Mouse (Mus musculus): ENCODE data around the gene Pde7b.

Gene Pde7b

GRCm38 (mm10) chr10:20421299-20421883, 303.5 kb downstream of the Pde7b start:
- no peak for DNase-seq (ENCODE audit: low spot score)

GRCm38 (mm10) chr10:20420296-20420695, 304.6 kb downstream of the Pde7b start:
- no peak for DNase-seq (ENCODE audit: low spot score)

- no peak for DNase-seq (ENCODE audit: low spot score)
These were observed 306.0 kb downstream of the Pde7b start for GRCm38 (mm10) chr10:20418856-20419219.

- no peak for DNase-seq (ENCODE audit: low spot score)
These were observed 306.5 kb downstream of the Pde7b start for GRCm38 (mm10) chr10:20418202-20418855.

- DNase-seq (ENCODE audit: low spot score), result no peak
These were observed 315.7 kb downstream of the Pde7b start for GRCm38 (mm10) chr10:20409181-20409580.

- no peak for DNase-seq (ENCODE audit: low spot score)
These were observed 316.5 kb downstream of the Pde7b start for GRCm38 (mm10) chr10:20408336-20408735.

- peak; percentile 63 for DNase-seq (ENCODE audit: low spot score)
These were observed 319.4 kb downstream of the Pde7b start for GRCm38 (mm10) chr10:20405471-20405870.

- no peak for DNase-seq (ENCODE audit: low spot score)
These were observed 321.9 kb downstream of the Pde7b start for GRCm38 (mm10) chr10:20402941-20403340.

GRCm38 (mm10) chr10:20400406-20400805, 324.5 kb downstream of the Pde7b start:
- no peak for DNase-seq (ENCODE audit: low spot score)

GRCm38 (mm10) chr10:20398641-20399390, 326.1 kb downstream of the Pde7b start:
- no peak for DNase-seq (ENCODE audit: low spot score)

GRCm38 (mm10) chr10:20398224-20398623, 326.7 kb downstream of the Pde7b start:
- DNase-seq (ENCODE audit: low spot score), result no peak

GRCm38 (mm10) chr10:20395778-20396177, 329.1 kb downstream of the Pde7b start:
- no peak for DNase-seq (ENCODE audit: low spot score)

GRCm38 (mm10) chr10:20394815-20395214, 330.1 kb downstream of the Pde7b start:
- no peak for DNase-seq (ENCODE audit: low spot score)

- DNase-seq (ENCODE audit: low spot score), result no peak
These were observed 334.3 kb downstream of the Pde7b start for GRCm38 (mm10) chr10:20390568-20390967.

GRCm38 (mm10) chr10:20382807-20383419, 342.0 kb downstream of the Pde7b start:
- no peak for DNase-seq (ENCODE audit: low spot score)

- DNase-seq (ENCODE audit: low spot score), result no peak
These were observed 343.5 kb downstream of the Pde7b start for GRCm38 (mm10) chr10:20381352-20381751.

- no peak for DNase-seq (ENCODE audit: low spot score)
These were observed 344.1 kb downstream of the Pde7b start for GRCm38 (mm10) chr10:20380798-20381197.

GRCm38 (mm10) chr10:20379071-20379735, 345.7 kb downstream of the Pde7b start:
- DNase-seq (ENCODE audit: low spot score), result no peak

GRCm38 (mm10) chr10:20377621-20378020, 347.3 kb downstream of the Pde7b start:
- DNase-seq (ENCODE audit: low spot score), result no peak

GRCm38 (mm10) chr10:20372046-20372445, 352.8 kb downstream of the Pde7b start:
- DNase-seq (ENCODE audit: low spot score), result no peak

- no peak for DNase-seq (ENCODE audit: low spot score)
These were observed 362.3 kb downstream of the Pde7b start for GRCm38 (mm10) chr10:20362450-20363118.

All from testis, postnatal 10 days (tissue).